Mouse (Mus musculus) left cerebral cortex, adult 18-20 months (tissue): ENCODE data around the gene Tmem235. TPM values are rescaled to one million over a fixed set of nuclear protein-coding genes. Genes with fewer than 3 reads are reported as not detected.
"Not testable (repeated sequence)": the region's sequence is repeated elsewhere in the genome, so short reads cannot be mapped to it uniquely, and the experiment has no call there.

Experiments
- DNase-seq, 2 experiments: peaks; one replicate each; pipeline ENCODE4 v3.0.0; 2021 to 2022; ENCODE audit warnings: low spot score in 2 of 2, mixed read lengths in 1 of 2
- total RNA-seq, 2 experiments: library from RNA; stranded (reverse); gene quantifications; 2 replicates each; pipeline ENCODE4 v1.2.3; 2021

Tmem235 gene
- total RNA-seq, 2 experiments from 2014 or later, result not detected

GRCm38 (mm10) chr11:117832086-117832969, 28.2 kb upstream of the Tmem235 start:
- peak; percentile 71 to 78 for DNase-seq

GRCm38 (mm10) chr11:117833509-117833908, 27.0 kb upstream of the Tmem235 start:
- DNase-seq, result not testable (repeated sequence)

GRCm38 (mm10) chr11:117834086-117834485, 26.5 kb upstream of the Tmem235 start:
- no peak for DNase-seq

- DNase-seq, result peak; percentile 55 to 66
Observed at GRCm38 (mm10) chr11:117836306-117836705, 24.2 kb upstream of the Tmem235 start.

GRCm38 (mm10) chr11:117838572-117838971, 22.0 kb upstream of the Tmem235 start:
- no peak for DNase-seq

- DNase-seq, result no peak
Observed at GRCm38 (mm10) chr11:117839021-117839420, 21.5 kb upstream of the Tmem235 start.

- DNase-seq, result no peak
Observed at GRCm38 (mm10) chr11:117840910-117841309, 19.6 kb upstream of the Tmem235 start.

- no peak for DNase-seq
Observed at GRCm38 (mm10) chr11:117843434-117843833, 17.1 kb upstream of the Tmem235 start.

GRCm38 (mm10) chr11:117844997-117845396, 15.6 kb upstream of the Tmem235 start:
- DNase-seq, result no peak

GRCm38 (mm10) chr11:117845651-117846050, 14.9 kb upstream of the Tmem235 start:
- no peak for DNase-seq

- no peak for DNase-seq
Observed at GRCm38 (mm10) chr11:117846640-117847039, 13.9 kb upstream of the Tmem235 start.

- DNase-seq, result no peak
Observed at GRCm38 (mm10) chr11:117847593-117848215, 12.8 kb upstream of the Tmem235 start.

- DNase-seq, result no peak
Observed at GRCm38 (mm10) chr11:117848271-117848984, 12.1 kb upstream of the Tmem235 start.

- DNase-seq, result peak; percentile 95 to 97
Observed at GRCm38 (mm10) chr11:117848985-117849671, 11.4 kb upstream of the Tmem235 start, which contains the start of gene Birc5. Birc5 (plus strand) TSS chr11:117849251.

GRCm38 (mm10) chr11:117852875-117853274, 7.7 kb upstream of the Tmem235 start:
- DNase-seq, result no peak

GRCm38 (mm10) chr11:117854241-117854640, 6.3 kb upstream of the Tmem235 start:
- DNase-seq, result no peak

- no peak for DNase-seq
Observed at GRCm38 (mm10) chr11:117855360-117855759, 5.2 kb upstream of the Tmem235 start.

GRCm38 (mm10) chr11:117855975-117856374, 4.6 kb upstream of the Tmem235 start:
- DNase-seq, result no peak

- DNase-seq, result no peak
Observed at GRCm38 (mm10) chr11:117857462-117857861, 3.1 kb upstream of the Tmem235 start.

GRCm38 (mm10) chr11:117858392-117858791, 2.2 kb upstream of the Tmem235 start:
- no peak for DNase-seq
